Mouse (Mus musculus) lung, embryonic 15.5 days (tissue): ENCODE measurements around the gene Gm12789. TPM values are rescaled to one million over a fixed set of nuclear protein-coding genes. Genes with fewer than 3 reads are reported as not detected.
"Not testable (repeated sequence)": the region's sequence is repeated elsewhere in the genome, so short reads cannot be mapped to it uniquely, and the experiment has no call there.

Experiments
- ATAC-seq: fragments of 200-750 bp; cut with Nextera tagmentation; 2 replicates; pipeline ENCODE4 v1.8.0; 2017; ENCODE audit warnings: moderate number of reproducible peaks, borderline replicate concordance; ENCODE audit not compliant: low FRiP score, low TSS enrichment; ENCODE audit errors: extremely low read depth
- H3K27ac ChIP-seq: fragments of 300-500 bp; sonication (generic); 2 replicates; pipeline ENCODE4 v1.5.1; 2015; ENCODE audit warnings: moderate library complexity, mild to moderate bottlenecking, inconsistent platforms
- H3K27me3 ChIP-seq: fragments of 300-500 bp; sonication (generic); 2 replicates; pipeline ENCODE4 v1.6.1; 2015; ENCODE audit warnings: inconsistent platforms
- H3K36me3 ChIP-seq: fragments of 300-500 bp; sonication (generic); 2 replicates; pipeline ENCODE4 v1.6.1; 2015; ENCODE audit warnings: inconsistent platforms
- H3K4me1 ChIP-seq: fragments of 300-500 bp; sonication (generic); 2 replicates; pipeline ENCODE4 v1.6.1; 2015; ENCODE audit warnings: inconsistent platforms
- H3K4me2 ChIP-seq: fragments of 300-500 bp; sonication (generic); 2 replicates; pipeline ENCODE4 v1.6.1; 2015; ENCODE audit warnings: inconsistent platforms, mild to moderate bottlenecking, moderate library complexity
- H3K4me3 ChIP-seq: fragments of 300-500 bp; sonication (generic); 2 replicates; pipeline ENCODE4 v1.5.1; 2015; ENCODE audit warnings: mild to moderate bottlenecking, inconsistent platforms
- H3K9ac ChIP-seq: fragments of 300-500 bp; sonication (generic); 2 replicates; pipeline ENCODE4 v1.6.1; 2015; ENCODE audit warnings: inconsistent platforms
- H3K9me3 ChIP-seq: fragments of 300-500 bp; sonication (generic); 2 replicates; pipeline ENCODE4 v1.6.1; 2016; ENCODE audit warnings: inconsistent platforms
- WGBS: fragments of 180-500 bp; shearing (Covaris S2); methylation state at CpG from one replicate; pipeline ENCODE4 v1.1.7; 2015; 5-methylcytosine and 5-hydroxymethylcytosine counted together
- polyA plus RNA-seq: library from polyadenylated mRNA; unstranded; fragments of >200 nt; fragmentation: Nextera tagmentation; extraction: Ambion mirVana; gene quantifications from 2 replicates; pipeline ENCODE4 v1.2.1, GENCODE M21; 2015

Gene Gm12789
- polyA plus RNA-seq: not detected in 2 replicates

- not testable (repeated sequence) for H3K4me2 ChIP-seq, ATAC-seq, H3K4me1 ChIP-seq, H3K36me3 ChIP-seq, H3K27me3 ChIP-seq, H3K9me3 ChIP-seq, H3K4me3 ChIP-seq, H3K9ac ChIP-seq, H3K27ac ChIP-seq
- WGBS: 86% methylated on average over 2 of the region's 2 CpGs
Measured at GRCm38 (mm10) chr4:101986326-101986725, at the start of gene Gm12789. Gene Gm12789 (plus strand): TSS chr4:101986626.

- WGBS: 60% methylated on average over 2 of the region's 2 CpGs
- H3K9me3 ChIP-seq, H3K27ac ChIP-seq, H3K36me3 ChIP-seq, H3K4me3 ChIP-seq, H3K9ac ChIP-seq, ATAC-seq, H3K4me1 ChIP-seq, H3K4me2 ChIP-seq, H3K27me3 ChIP-seq: not testable (repeated sequence)
Measured at GRCm38 (mm10) chr4:101940107-101940506, 46.3 kb upstream of the Gm12789 start, which contains the start of gene Gm12794. Gene Gm12794 (plus strand): TSS chr4:101940407.

GRCm38 (mm10) chr4:101980949-101981348 is 5.5 kb upstream of the Gm12789 start, which contains the start of gene Gm12790:
Gene Gm12790 (minus strand): TSS chr4:101981049.
- not testable (repeated sequence) for H3K9me3 ChIP-seq, H3K27ac ChIP-seq, H3K4me2 ChIP-seq, H3K4me1 ChIP-seq, ATAC-seq, H3K36me3 ChIP-seq, H3K4me3 ChIP-seq, H3K27me3 ChIP-seq, H3K9ac ChIP-seq
- WGBS: 71% methylated on average over 1 of the region's 5 CpGs

- Histone ChIP-seq H3K4me2 (no peak overlapping the region), H3K9ac (no peak overlapping the region), H3K27ac (no peak overlapping the region), H3K4me1 (no peaks in the 10 kb centered on the region), H3K9me3 (no peaks in the 10 kb centered on the region), H3K4me3 (no peak overlapping the region), H3K36me3 (no peaks in the 10 kb centered on the region), H3K27me3 (no peaks in the 10 kb centered on the region)
- 82% methylated on average over 5 of the region's 5 CpGs for WGBS
- ATAC-seq: no peak
Measured at GRCm38 (mm10) chr4:101985678-101986077, 748 bp upstream of the Gm12789 start.

- ATAC-seq: no peak
- H3K4me1 ChIP-seq: no peaks in the 10 kb centered on the region
- WGBS: 84% methylated on average over 5 of the region's 5 CpGs
Measured at GRCm38 (mm10) chr4:101997426-101997825, 11.0 kb downstream of the Gm12789 start.

GRCm38 (mm10) chr4:101998267-101998922 is 12.0 kb downstream of the Gm12789 start:
- ATAC-seq: no peak

More at GRCm38 (mm10) chr4:101997426-101997825, 11.0 kb downstream of the Gm12789 start:
- Histone ChIP-seq H3K4me2 (no peak overlapping the region), H3K9ac (no peak overlapping the region), H3K4me3 (no peak overlapping the region), H3K9me3 (no peaks in the 10 kb centered on the region), H3K27ac (no peak overlapping the region), H3K27me3 (no peaks in the 10 kb centered on the region), H3K36me3 (no peaks in the 10 kb centered on the region)

GRCm38 (mm10) chr4:102026619-102027018 is 40.2 kb downstream of the Gm12789 start:
- Histone ChIP-seq H3K9me3 (no peaks in the 10 kb centered on the region), H3K4me1 (no peaks in the 10 kb centered on the region), H3K9ac (no peak overlapping the region), H3K4me2 (no peak overlapping the region), H3K27me3 (no peaks in the 10 kb centered on the region), H3K4me3 (no peak overlapping the region), H3K36me3 (no peaks in the 10 kb centered on the region), H3K27ac (no peak overlapping the region)
- no peak for ATAC-seq
- WGBS: 75% methylated on average over 6 of the region's 6 CpGs

More at GRCm38 (mm10) chr4:101998267-101998922, 12.0 kb downstream of the Gm12789 start:
- Histone ChIP-seq H3K27me3 (no peaks in the 10 kb centered on the region), H3K9ac (no peak overlapping the region), H3K4me3 (no peak overlapping the region), H3K9me3 (no peaks in the 10 kb centered on the region), H3K36me3 (no peaks in the 10 kb centered on the region), H3K4me1 (no peaks in the 10 kb centered on the region), H3K4me2 (no peak overlapping the region), H3K27ac (no peak overlapping the region)
- 34% methylated on average over 15 of the region's 15 CpGs for WGBS

Other genes starting within 250 kb of the Gm12789 start
- not detected in 2 replicates for gene B020004J07Rik, start 142.6 kb upstream of the Gm12789 start, polyA plus RNA-seq
- gene C130073F10Rik, start 92.8 kb upstream of the Gm12789 start, polyA plus RNA-seq: 0.35 TPM in 1 of 2 replicates, not detected in the other
- not detected in 2 replicates for gene Gm12800, start 77.5 kb upstream of the Gm12789 start, polyA plus RNA-seq
- not detected in 2 replicates for gene Gm12794, start 46.2 kb upstream of the Gm12789 start, polyA plus RNA-seq
- not detected in 2 replicates for gene Gm12790, start 5.6 kb upstream of the Gm12789 start, polyA plus RNA-seq
- 37.3 and 40.5 TPM in 2 replicates for gene Pde4b, start 100.9 kb downstream of the Gm12789 start, polyA plus RNA-seq